Mouse (Mus musculus) heart, postnatal 0 days (tissue): ENCODE measurements around the gene Olfr314. TPM values are rescaled to one million over a fixed set of nuclear protein-coding genes. Genes with fewer than 3 reads are reported as not detected.

Source experiments
- ATAC-seq: fragments of 200-750 bp; cut with Nextera tagmentation; 2 replicates; pipeline ENCODE4 v1.8.0; 2017; ENCODE audit warnings: low read depth, moderate number of reproducible peaks, moderate library complexity; ENCODE audit not compliant: insufficient read depth
- DNase-seq: peaks from one replicate; pipeline ENCODE4 v3.0.0-alpha.2; 2016; ENCODE audit warnings: low spot score
- H3K27ac ChIP-seq: fragments of 300-500 bp; sonication (generic); 2 replicates; pipeline ENCODE4 v1.5.1; 2014; ENCODE audit warnings: low read depth, mild to moderate bottlenecking
- H3K27me3 ChIP-seq: fragments of 300-500 bp; sonication (generic); 2 replicates; pipeline ENCODE4 v1.6.1; 2014; ENCODE audit warnings: low read length, mixed read lengths; ENCODE audit not compliant: control insufficient read depth, insufficient read depth
- H3K36me3 ChIP-seq: fragments of 300-500 bp; sonication (generic); replicated peaks from 2 replicates; pipeline ENCODE4 v1.6.1; 2014; ENCODE audit warnings: low read length, mixed read lengths; ENCODE audit not compliant: control insufficient read depth, insufficient read depth
- H3K4me1 ChIP-seq: fragments of 300-500 bp; sonication (generic); 2 replicates; pipeline ENCODE4 v1.6.1; 2014; ENCODE audit warnings: antibody characterized with exemption; ENCODE audit not compliant: control insufficient read depth, insufficient read depth
- H3K4me2 ChIP-seq: fragments of 300-500 bp; sonication (generic); 2 replicates; pipeline ENCODE4 v1.6.1; 2014; ENCODE audit warnings: low read depth, mild to moderate bottlenecking, low read length, moderate library complexity
- H3K4me3 ChIP-seq: fragments of 300-500 bp; sonication (generic); 2 replicates; pipeline ENCODE4 v1.5.1; 2014; ENCODE audit warnings: low read depth, low read length
- H3K9ac ChIP-seq: fragments of 300-500 bp; sonication (generic); replicated peaks from 2 replicates; pipeline ENCODE4 v1.6.1; 2014; ENCODE audit warnings: low read depth, low read length, mixed read lengths
- H3K9me3 ChIP-seq: fragments of 300-500 bp; sonication (generic); replicated peaks from 2 replicates; pipeline ENCODE4 v1.6.1; 2016; ENCODE audit warnings: low read length; ENCODE audit not compliant: control insufficient read depth
- CTCF ChIP-seq: IDR thresholded peaks from 2 replicates; pipeline ENCODE4 v1.5.1; 2016; ENCODE audit warnings: antibody characterized with exemption, control low read depth, low read depth
- EP300 ChIP-seq: IDR thresholded peaks from 2 replicates; pipeline ENCODE4 v1.6.1; 2016; ENCODE audit warnings: antibody characterized with exemption, low read depth
- WGBS: fragments of 180-500 bp; shearing (Covaris S2); extraction: QIAGEN DNeasy Blood & Tissue Kit; methylation state at CpG from one replicate; pipeline ENCODE4 v1.1.7; 2014; 5-methylcytosine and 5-hydroxymethylcytosine counted together
- polyA plus RNA-seq: library from polyadenylated mRNA; unstranded; fragments of >200 nt; fragmentation: Nextera tagmentation; extraction: Ambion mirVana; gene quantifications from 2 replicates; pipeline ENCODE4 v1.2.1, GENCODE M21; 2015
- total RNA-seq: library from RNA; depleted of rRNA; stranded (reverse); fragments of >200 nt; gene quantifications from 2 replicates; pipeline ENCODE4 v1.2.3, GENCODE M21; 2014; ENCODE audit warnings: low replicate concordance

Olfr314 gene
- total and polyA plus RNA-seq, 2 experiments from 2014 or later, result not detected

GRCm38 (mm10) chr11:58795856-58796255 lies 13.1 kb downstream of the Olfr314 start:
- DNase-seq (no peak), ATAC-seq (no peak)
- Histone ChIP-seq H3K4me2 (no peak overlapping the region), H3K9ac (no peak overlapping the region), H3K4me3 (no peak overlapping the region), H3K27me3 (no peaks in the 10 kb centered on the region), H3K4me1 (no peaks in the 10 kb centered on the region), H3K9me3 (no peaks in the 10 kb centered on the region), H3K27ac (no peak overlapping the region), H3K36me3 (no peaks in the 10 kb centered on the region)
- TF ChIP-seq CTCF, result no peak
- no peak for TF ChIP-seq EP300
- 80% methylated on average over 2 of the region's 2 CpGs for WGBS

DNA sequence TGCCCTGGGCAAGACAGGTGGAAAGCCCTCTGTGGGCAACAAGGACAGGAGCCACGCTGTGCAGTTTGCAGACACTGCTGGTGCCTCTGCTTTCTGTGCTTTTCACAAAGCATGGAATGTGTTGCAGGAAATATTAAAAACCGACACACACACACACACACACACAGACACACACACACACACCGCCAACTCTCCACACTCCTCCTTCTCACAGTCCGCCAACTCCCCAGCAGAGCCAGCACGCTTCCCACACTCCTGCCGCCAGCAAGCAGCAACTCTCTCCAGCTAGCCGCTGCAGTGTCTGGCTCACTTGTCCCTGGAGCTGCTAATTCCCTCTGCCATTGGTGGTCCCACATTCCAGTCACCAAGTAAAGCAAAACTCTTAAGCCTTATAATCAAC lies 14.1 kb downstream of the Olfr314 start:
- Histone ChIP-seq H3K27me3 (no peaks in the 10 kb centered on the region), H3K4me2 (no peak overlapping the region), H3K9me3 (no peaks in the 10 kb centered on the region), H3K4me1 (no peaks in the 10 kb centered on the region), H3K9ac (no peak overlapping the region), H3K4me3 (no peak overlapping the region), H3K36me3 (no peaks in the 10 kb centered on the region), H3K27ac (no peak overlapping the region)
- TF ChIP-seq CTCF (no peak), EP300 (no peak)
- 65% methylated on average over 7 of the region's 7 CpGs for WGBS
- DNase-seq (no peak), ATAC-seq (no peak)

- Histone ChIP-seq H3K27me3 (no peaks in the 10 kb centered on the region), H3K9me3 (no peaks in the 10 kb centered on the region), H3K36me3 (no peaks in the 10 kb centered on the region), H3K9ac (no peak overlapping the region), H3K4me3 (no peak overlapping the region), H3K4me1 (no peaks in the 10 kb centered on the region), H3K27ac (no peak overlapping the region), H3K4me2 (no peak overlapping the region)
- TF ChIP-seq EP300 (no peak), CTCF (no peak)
- WGBS, result 69% methylated on average over 5 of the region's 5 CpGs
- ATAC-seq (no peak), DNase-seq (no peak)
Observed at GRCm38 (mm10) chr11:58799747-58800146, 17.0 kb downstream of the Olfr314 start.

DNA sequence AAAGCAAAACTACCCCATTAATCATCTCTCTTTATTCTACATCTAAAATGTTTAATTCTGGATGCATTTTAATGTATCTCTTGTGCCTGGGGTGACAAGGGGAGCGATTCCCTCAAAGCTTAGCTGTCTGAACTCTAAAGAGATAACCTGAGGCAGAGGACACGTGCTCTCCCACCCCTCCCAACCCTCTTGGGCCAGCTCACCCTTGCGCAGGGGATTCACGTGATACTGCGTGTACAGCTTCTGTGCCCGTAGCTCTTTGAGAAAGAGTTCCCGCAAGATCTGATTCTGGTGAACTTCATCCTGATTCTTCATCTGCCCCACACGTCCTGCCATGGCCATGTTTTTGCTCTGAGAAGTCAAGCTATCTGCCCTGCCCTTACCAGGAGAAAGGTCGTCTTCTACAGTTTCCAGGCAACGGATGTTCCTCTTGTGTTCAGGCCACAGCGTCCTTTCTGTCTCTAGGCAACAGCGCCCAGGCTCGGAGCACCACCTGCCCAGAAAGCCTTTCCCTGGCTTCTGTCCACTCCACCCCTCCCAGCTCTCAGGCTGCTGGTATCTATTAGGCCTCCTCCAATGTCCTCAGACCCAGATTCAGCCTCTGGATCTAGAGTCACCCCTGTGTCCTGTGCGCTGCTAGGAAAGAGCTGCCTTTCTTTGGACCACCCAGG lies 18.9 kb downstream of the Olfr314 start, which contains the start of gene Fam183b:
Gene Fam183b, minus strand, starts transcription at position 403 of the 671 bp plus-strand sequence.
- DNase-seq, result peak; percentile 16
- Histone ChIP-seq H3K9me3 (no peaks in the 10 kb centered on the region), H3K4me3 (no peak within 1 kb of the TSS), H3K36me3 (no peaks in the 10 kb centered on the region), H3K4me2 (no peak within 1 kb of the TSS), H3K27ac (no peak within 1 kb of the TSS), H3K4me1 (no peaks in the 10 kb centered on the region), H3K9ac (no peak within 1 kb of the TSS), H3K27me3 (no peaks in the 10 kb centered on the region)
- TF ChIP-seq CTCF (no peak), EP300 (no peak)
- WGBS, result 32% methylated on average over 14 of the region's 14 CpGs
- ATAC-seq, result peak; percentile 86

GRCm38 (mm10) chr11:58803871-58804270 lies 21.1 kb downstream of the Olfr314 start:
- no peak overlapping the region for H3K4me3 ChIP-seq
- H3K4me2 ChIP-seq, result no peak overlapping the region
- TF ChIP-seq EP300 (no peak), CTCF (no peak)
- DNase-seq (no peak), ATAC-seq (no peak)
- 76% methylated on average over 4 of the region's 4 CpGs for WGBS
- H3K9me3 ChIP-seq, result no peaks in the 10 kb centered on the region
- no peaks in the 10 kb centered on the region for H3K4me1 ChIP-seq
- no peak overlapping the region for H3K27ac ChIP-seq
- H3K27me3 ChIP-seq, result no peaks in the 10 kb centered on the region
- no peaks in the 10 kb centered on the region for H3K36me3 ChIP-seq
- H3K9ac ChIP-seq, result no peak overlapping the region

- no peak overlapping the region for H3K4me3 ChIP-seq
- 59% methylated on average over 2 of the region's 2 CpGs for whole genome bisulfite sequencing
Observed at GRCm38 (mm10) chr11:58804393-58804792, 21.6 kb downstream of the Olfr314 start.

More at GRCm38 (mm10) chr11:58804393-58804792, 21.6 kb downstream of the Olfr314 start:
- Histone ChIP-seq H3K27me3 (no peaks in the 10 kb centered on the region), H3K4me1 (no peaks in the 10 kb centered on the region), H3K36me3 (no peaks in the 10 kb centered on the region), H3K9ac (no peak overlapping the region), H3K4me2 (no peak overlapping the region), H3K27ac (no peak overlapping the region), H3K9me3 (no peaks in the 10 kb centered on the region)
- no peak for DNase-seq
- no peak for ATAC-seq
- TF ChIP-seq CTCF (no peak), EP300 (no peak)
